Mouse (Mus musculus) liver, embryonic 11.5 days (tissue): ENCODE results near the gene Ppt2. TPM values are rescaled to one million over a fixed set of nuclear protein-coding genes. Genes with fewer than 3 reads are reported as not detected.
A peak's percentile ranks its signal among the peaks of the same experiment; 100 is the strongest.

Source experiments
- ATAC-seq: fragments of 200-750 bp; cut with Nextera tagmentation; replicated peaks from 2 replicates; pipeline ENCODE4 v1.8.0; 2017; ENCODE audit warnings: moderate number of reproducible peaks, mild to moderate bottlenecking, moderate TSS enrichment, moderate library complexity; ENCODE audit not compliant: low FRiP score
- DNase-seq: peaks from one replicate; pipeline ENCODE4 v3.0.0-alpha.2; 2017; ENCODE audit warnings: low spot score
- H3K27ac ChIP-seq: fragments of 300-500 bp; sonication (generic); 2 replicates; pipeline ENCODE4 v1.5.1; 2014; ENCODE audit warnings: mild to moderate bottlenecking, low read depth, low read length, control low read depth
- H3K27me3 ChIP-seq: fragments of 300-500 bp; sonication (generic); replicated peaks from 2 replicates; pipeline ENCODE4 v1.6.1; 2014; ENCODE audit warnings: low read length, mixed read lengths; ENCODE audit not compliant: control insufficient read depth, insufficient read depth
- H3K36me3 ChIP-seq: fragments of 300-500 bp; sonication (generic); 2 replicates; pipeline ENCODE4 v1.6.1; 2014; ENCODE audit warnings: mild to moderate bottlenecking, low read length, moderate library complexity, mixed read lengths; ENCODE audit not compliant: control insufficient read depth, insufficient read depth
- H3K4me1 ChIP-seq: fragments of 300-500 bp; sonication (generic); replicated peaks from 2 replicates; pipeline ENCODE4 v1.6.1; 2014; ENCODE audit warnings: low read length, mixed read lengths; ENCODE audit not compliant: control insufficient read depth, insufficient read depth
- H3K4me2 ChIP-seq: fragments of 300-500 bp; sonication (generic); 2 replicates; pipeline ENCODE4 v1.6.1; 2014; ENCODE audit warnings: mild to moderate bottlenecking, control low read depth, moderate library complexity
- H3K4me3 ChIP-seq: fragments of 300-500 bp; sonication (generic); 2 replicates; pipeline ENCODE4 v1.5.1; 2014; ENCODE audit warnings: low read depth, low read length, control low read depth
- H3K9ac ChIP-seq: fragments of 300-500 bp; sonication (generic); 2 replicates; pipeline ENCODE4 v1.6.1; 2014; ENCODE audit warnings: low read depth, low read length, control low read depth
- H3K9me3 ChIP-seq: fragments of 300-500 bp; sonication (generic); 2 replicates; pipeline ENCODE4 v1.6.1; 2016; ENCODE audit warnings: low read length, inconsistent platforms, mixed read lengths; ENCODE audit not compliant: control insufficient read depth
- WGBS: fragments of 180-500 bp; shearing (Covaris S2); extraction: QIAGEN DNeasy Blood & Tissue Kit; methylation state at CpG from one replicate; pipeline ENCODE4 v1.1.7; 2014; 5-methylcytosine and 5-hydroxymethylcytosine counted together
- polyA plus RNA-seq: library from polyadenylated mRNA; unstranded; fragments of >200 nt; fragmentation: Nextera tagmentation; extraction: Ambion mirVana; gene quantifications from 2 replicates; pipeline ENCODE4 v1.2.1, GENCODE M21; 2014

Gene Ppt2
- polyA plus RNA-seq, 1 experiment from 2014 or later, result 23.1 TPM

GRCm38 (mm10) chr17:34603375-34604060 is 24.8 kb downstream of the Ppt2 start, which contains the start of gene Rnf5:
TSS of gene Rnf5 (minus strand) at chr17:34603690.
- Histone ChIP-seq H3K9ac (peak within 1 kb of the TSS; percentile 90), H3K36me3 (peaks cover 11% of the 10 kb centered on the region), H3K4me3 (peak within 1 kb of the TSS; percentile 98), H3K4me1 (peaks cover 28% of the 10 kb centered on the region), H3K9me3 (no peaks in the 10 kb centered on the region), H3K27ac (peak within 1 kb of the TSS; percentile 95), H3K4me2 (peak within 1 kb of the TSS; percentile 95), H3K27me3 (no peaks in the 10 kb centered on the region)
- peak; percentile 92 for ATAC-seq
- under 1% methylated on average over 30 of the region's 30 CpGs for WGBS
- DNase-seq, result peak; percentile 85

- Histone ChIP-seq H3K4me1 (peaks cover 29% of the 10 kb centered on the region), H3K9me3 (no peaks in the 10 kb centered on the region), H3K27ac (no peak overlapping the region), H3K36me3 (peaks cover 11% of the 10 kb centered on the region), H3K9ac (peak overlapping the region; percentile 90; the same call in 1 of the 2 replicates), H3K27me3 (no peaks in the 10 kb centered on the region), H3K4me2 (peak overlapping the region; percentile 72; the same call in 1 of the 2 replicates), H3K4me3 (peak overlapping the region; percentile 84)
- WGBS, result 87% methylated on average over 12 of the region's 12 CpGs
- ATAC-seq, result no peak
- DNase-seq, result no peak
Observed at GRCm38 (mm10) chr17:34601796-34602195, 26.5 kb downstream of the Ppt2 start.

DNA sequence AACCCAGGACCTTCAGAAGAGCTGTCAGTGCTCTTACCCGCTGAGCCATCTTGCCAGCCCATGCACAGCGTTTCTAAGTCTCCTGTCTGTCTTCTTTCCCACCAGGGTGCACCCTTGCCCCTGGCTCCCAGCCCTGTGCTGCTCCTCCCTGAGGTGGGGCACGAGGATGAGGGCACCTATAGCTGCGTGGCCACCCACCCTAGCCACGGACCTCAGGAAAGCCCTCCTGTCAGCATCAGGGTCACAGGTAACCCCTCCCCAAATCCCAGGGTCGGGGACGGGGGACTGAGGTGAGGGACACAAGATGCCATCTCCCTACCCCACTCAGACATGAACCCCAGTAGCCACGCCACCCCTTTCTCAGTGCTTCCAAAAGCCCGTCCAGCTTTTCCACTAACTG is 28.4 kb downstream of the Ppt2 start:
- Histone ChIP-seq H3K9ac (no peak overlapping the region), H3K36me3 (peaks cover 14% of the 10 kb centered on the region), H3K4me1 (peaks cover 36% of the 10 kb centered on the region), H3K9me3 (no peaks in the 10 kb centered on the region), H3K4me3 (no peak overlapping the region), H3K4me2 (no peak overlapping the region), H3K27ac (no peak overlapping the region), H3K27me3 (no peaks in the 10 kb centered on the region)
- no peak for DNase-seq
- WGBS, result 75% methylated on average over 9 of the region's 9 CpGs
- ATAC-seq, result no peak

DNA sequence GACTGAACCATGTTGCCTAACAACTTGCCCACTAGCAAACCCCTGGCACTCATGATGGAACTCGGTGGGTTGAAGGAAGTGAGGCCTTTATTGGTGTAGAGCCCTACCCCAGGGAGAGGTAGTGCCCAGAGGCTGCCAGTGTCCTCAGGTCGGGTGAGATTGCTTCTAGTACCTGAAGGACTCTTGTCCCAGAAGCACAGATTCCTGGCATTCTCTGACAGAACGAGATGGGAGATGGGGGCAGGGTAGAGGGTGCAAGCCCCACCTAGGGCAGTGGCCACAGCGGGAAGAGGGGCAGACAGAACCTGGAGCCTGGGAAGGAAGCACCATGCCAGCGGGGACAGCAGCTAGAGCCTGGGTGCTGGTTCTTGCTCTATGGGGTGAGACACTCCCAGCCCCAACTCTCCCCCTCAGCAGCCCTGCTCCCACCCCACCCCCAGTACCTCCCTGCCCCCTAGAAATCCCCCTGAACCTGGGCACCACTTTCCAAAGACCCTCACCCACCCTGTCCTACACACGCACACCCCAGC is 30.7 kb downstream of the Ppt2 start, which contains the start of gene Ager:
Ager (plus strand) TSS at position 297 of the 530 bp plus-strand sequence.
- Histone ChIP-seq H3K9me3 (no peaks in the 10 kb centered on the region), H3K4me3 (no peak within 1 kb of the TSS), H3K9ac (peak within 1 kb of the TSS; percentile 40), H3K27me3 (no peaks in the 10 kb centered on the region), H3K4me2 (no peak within 1 kb of the TSS; the same call in 1 of the 2 replicates), H3K4me1 (peaks cover 44% of the 10 kb centered on the region), H3K27ac (peak within 1 kb of the TSS; percentile 19; the same call in 1 of the 2 replicates), H3K36me3 (peaks cover 15% of the 10 kb centered on the region)
- 15% methylated on average over 6 of the region's 6 CpGs for WGBS
- ATAC-seq (no peak), DNase-seq (no peak)

GRCm38 (mm10) chr17:34596098-34596497 is 32.2 kb downstream of the Ppt2 start:
- 77% methylated on average over 8 of the region's 8 CpGs for WGBS
- Histone ChIP-seq H3K9me3 (no peaks in the 10 kb centered on the region), H3K36me3 (peaks cover 11% of the 10 kb centered on the region), H3K9ac (no peak overlapping the region), H3K4me1 (peaks cover 46% of the 10 kb centered on the region), H3K4me2 (no peak overlapping the region), H3K4me3 (no peak overlapping the region), H3K27me3 (no peaks in the 10 kb centered on the region), H3K27ac (no peak overlapping the region)
- ATAC-seq (no peak), DNase-seq (no peak)

GRCm38 (mm10) chr17:34593752-34594525 is 34.4 kb downstream of the Ppt2 start:
- 63% methylated on average over 34 of the region's 34 CpGs for WGBS
- peak overlapping the region; percentile 96; the same call in 1 of the 2 replicates for H3K9ac ChIP-seq
- no peak for DNase-seq
- peaks cover 64% of the 10 kb centered on the region for H3K4me1 ChIP-seq
- H3K9me3 ChIP-seq, result no peaks in the 10 kb centered on the region
- peaks cover 4% of the 10 kb centered on the region; the same call in 1 of the 2 replicates for H3K36me3 ChIP-seq
- ATAC-seq, result no peak
- peak overlapping the region; percentile 91 for H3K4me3 ChIP-seq
- peak overlapping the region; percentile 100 for H3K4me2 ChIP-seq
- no peaks in the 10 kb centered on the region for H3K27me3 ChIP-seq
- H3K27ac ChIP-seq, result no peak overlapping the region; the same call in 1 of the 2 replicates

DNA sequence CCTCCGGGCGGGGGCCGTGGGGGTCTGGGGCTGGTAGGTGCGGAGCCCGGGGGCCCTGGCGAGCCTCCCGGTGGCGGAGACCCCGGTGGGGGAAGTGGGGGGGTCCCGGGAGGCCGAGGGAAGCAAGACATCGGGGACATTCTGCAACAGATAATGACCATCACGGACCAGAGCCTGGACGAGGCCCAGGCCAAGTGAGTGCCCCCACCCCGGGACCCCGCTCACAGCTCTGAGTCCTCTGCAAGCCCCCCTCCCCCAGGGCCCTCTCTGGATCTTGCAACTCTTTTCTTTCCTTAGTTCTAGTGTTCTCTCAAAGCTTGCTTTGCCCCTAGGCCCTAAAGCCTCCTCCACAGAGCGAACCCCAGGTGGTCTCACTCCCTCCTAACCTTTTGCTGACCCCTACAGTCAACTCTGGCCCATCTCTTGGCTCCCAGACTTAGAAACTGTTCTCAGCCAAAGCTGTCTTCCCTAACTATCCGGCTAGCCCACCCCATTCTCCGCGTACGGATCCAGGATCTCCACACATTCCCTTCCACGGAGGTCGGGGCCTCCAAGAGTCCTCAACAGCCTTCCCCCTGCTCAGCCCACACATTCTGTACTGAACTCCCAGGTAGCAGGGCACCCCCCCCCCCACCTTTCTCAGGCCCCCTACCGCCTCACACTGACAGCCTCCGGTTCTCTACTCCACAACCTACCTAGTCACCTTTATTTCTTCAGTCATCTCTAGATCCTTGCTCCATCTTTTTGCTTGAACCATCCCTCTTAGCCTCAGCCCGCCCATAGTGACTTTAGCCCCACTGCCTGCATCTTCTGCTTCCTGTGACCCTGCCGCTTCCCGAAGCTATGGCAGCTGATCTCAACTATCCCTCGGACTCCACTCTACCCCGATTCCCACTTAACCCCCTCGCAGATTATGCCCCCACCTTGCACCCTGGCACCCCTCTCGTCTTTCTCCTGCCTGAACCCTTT is 35.4 kb downstream of the Ppt2 start:
- no peak for DNase-seq
- Histone ChIP-seq H3K27ac (peak overlapping the region; percentile 95), H3K9ac (peak overlapping the region; percentile 96), H3K9me3 (no peaks in the 10 kb centered on the region), H3K27me3 (no peaks in the 10 kb centered on the region), H3K4me3 (peak overlapping the region; percentile 91), H3K4me1 (peaks cover 65% of the 10 kb centered on the region), H3K36me3 (peaks cover 4% of the 10 kb centered on the region; the same call in 1 of the 2 replicates), H3K4me2 (peak overlapping the region; percentile 100)
- WGBS, result 2% methylated on average over 30 of the region's 32 CpGs
- ATAC-seq, result no peak

GRCm38 (mm10) chr17:34591994-34592375 is 36.3 kb downstream of the Ppt2 start:
- ATAC-seq, result peak; percentile 67

More at GRCm38 (mm10) chr17:34591994-34592375, 36.3 kb downstream of the Ppt2 start:
- Histone ChIP-seq H3K36me3 (peaks cover 4% of the 10 kb centered on the region; the same call in 1 of the 2 replicates), H3K9ac (peak overlapping the region; percentile 96), H3K4me2 (peak overlapping the region; percentile 100), H3K4me1 (peaks cover 62% of the 10 kb centered on the region), H3K9me3 (no peaks in the 10 kb centered on the region), H3K27me3 (no peaks in the 10 kb centered on the region), H3K27ac (peak overlapping the region; percentile 95), H3K4me3 (peak overlapping the region; percentile 91)
- DNase-seq, result peak; percentile 94
- 0% methylated on average over 21 of the region's 35 CpGs for WGBS
